In genomic region chr12:44422154-44422866, GRCm38 (mm10) we compare ENCODE assay signal across 27 mouse cellular contexts.
DNase-seq lines count a peak whose midpoint lies in the region; ATAC-seq and TF ChIP-seq lines count a peak whose summit lies in the region.
"Had no signal": no experiment of that assay in that cellular context is flagged by ENCODE, and none has a peak within 500 bp of the region (broad histone marks: within the 10 kb centered on the region; RNA-seq: fewer than 3 reads in every experiment).

No protein-coding gene starts in this region.

- H3K4me3 ChIP-seq in hindbrain, embryonic 11.5 days (ENCODE audit: low read depth, low read length), result no peak overlapping the region
- no peak overlapping the region for H3K4me3 ChIP-seq in hindbrain, postnatal 0 days (ENCODE audit: low read length)
- no peak overlapping the region for H3K4me3 ChIP-seq in neural tube, embryonic 11.5 days (ENCODE audit: low read depth, low read length)
- H3K4me3 ChIP-seq in midbrain, embryonic 14.5 days (replicated peaks; ENCODE audit: low read depth, low read length), result no peak overlapping the region
- no peak overlapping the region for H3K4me3 ChIP-seq in neural tube, embryonic 15.5 days (replicated peaks)
- no peak overlapping the region for H3K4me3 ChIP-seq in intestine, embryonic 16.5 days (ENCODE audit: low read length)
- H3K4me3 ChIP-seq: forebrain, embryonic 13.5 days; heart, embryonic 10.5 days; heart, embryonic 15.5 days; limb, embryonic 10.5 days; limb, embryonic 15.5 days; liver, embryonic 13.5 days had no signal

- 57% methylated on average over 4 of the region's 4 CpGs for WGBS in hindbrain, embryonic 11.5 days
- WGBS in hindbrain, postnatal 0 days, result 38% methylated on average over 4 of the region's 4 CpGs
- 54% methylated on average over 4 of the region's 4 CpGs for WGBS in neural tube, embryonic 11.5 days
- 32% methylated on average over 4 of the region's 4 CpGs for WGBS in midbrain, embryonic 14.5 days
- WGBS in neural tube, embryonic 15.5 days, result 25% methylated on average over 4 of the region's 4 CpGs
- 65% methylated on average over 4 of the region's 4 CpGs for WGBS in intestine, embryonic 16.5 days

- no peaks in the 10 kb centered on the region for H3K9me3 ChIP-seq in hindbrain, embryonic 11.5 days (ENCODE audit: control insufficient read depth, low read length)
- no peaks in the 10 kb centered on the region for H3K9me3 ChIP-seq in hindbrain, postnatal 0 days (ENCODE audit: low read length)
- H3K9me3 ChIP-seq in neural tube, embryonic 11.5 days (ENCODE audit: control insufficient read depth, low read length), result no peaks in the 10 kb centered on the region
- H3K9me3 ChIP-seq in midbrain, embryonic 14.5 days (ENCODE audit: control insufficient read depth, low read length), result no peaks in the 10 kb centered on the region
- no peaks in the 10 kb centered on the region for H3K9me3 ChIP-seq in neural tube, embryonic 15.5 days (replicated peaks)
- H3K9me3 ChIP-seq in intestine, embryonic 16.5 days (ENCODE audit: control insufficient read depth, low read length), result no peaks in the 10 kb centered on the region
- H3K9me3 ChIP-seq: forebrain, embryonic 13.5 days; heart, embryonic 10.5 days; heart, embryonic 15.5 days; limb, embryonic 10.5 days; limb, embryonic 15.5 days; liver, embryonic 13.5 days had no signal

- no peaks in the 10 kb centered on the region for H3K27me3 ChIP-seq in hindbrain, embryonic 11.5 days (ENCODE audit: control insufficient read depth, insufficient read depth, low read length)
- H3K27me3 ChIP-seq in hindbrain, postnatal 0 days (ENCODE audit: insufficient read depth, low read length), result no peaks in the 10 kb centered on the region
- no peaks in the 10 kb centered on the region for H3K27me3 ChIP-seq in neural tube, embryonic 11.5 days (ENCODE audit: control insufficient read depth, insufficient read depth, low read length)
- no peaks in the 10 kb centered on the region for H3K27me3 ChIP-seq in midbrain, embryonic 14.5 days (ENCODE audit: control insufficient read depth, insufficient read depth, low read length)
- H3K27me3 ChIP-seq in neural tube, embryonic 15.5 days (replicated peaks), result no peaks in the 10 kb centered on the region
- no peaks in the 10 kb centered on the region for H3K27me3 ChIP-seq in intestine, embryonic 16.5 days (replicated peaks; ENCODE audit: control insufficient read depth, insufficient read depth, low read length)
- H3K27me3 ChIP-seq: forebrain, embryonic 13.5 days; heart, embryonic 15.5 days; limb, embryonic 15.5 days; liver, embryonic 13.5 days had no signal

- peak; percentile 87 for ATAC-seq in hindbrain, embryonic 11.5 days (ENCODE audit: low FRiP score)
- no peak for ATAC-seq in hindbrain, postnatal 0 days
- ATAC-seq in neural tube, embryonic 11.5 days (ENCODE audit: insufficient read depth, low FRiP score, low TSS enrichment), result peak; percentile 80; the same call in 1 of the 2 replicates
- ATAC-seq in midbrain, embryonic 14.5 days (ENCODE audit: low FRiP score, low TSS enrichment), result peak; percentile 82
- peak; percentile 50; the same call in 1 of the 2 replicates for ATAC-seq in neural tube, embryonic 15.5 days (ENCODE audit: low FRiP score)
- no peak for ATAC-seq in intestine, embryonic 16.5 days
- ATAC-seq: forebrain, embryonic 13.5 days; lung, postnatal 0 days; Patski had no signal

- TF ChIP-seq CTCF in hindbrain, postnatal 0 days (IDR thresholded peaks at IDR 0.05; ENCODE audit: low read depth), result no peak

- no peak overlapping the region for H3K27ac ChIP-seq in hindbrain, embryonic 11.5 days (ENCODE audit: low read depth, low read length)
- H3K27ac ChIP-seq in hindbrain, postnatal 0 days, result no peak overlapping the region
- no peak overlapping the region for H3K27ac ChIP-seq in neural tube, embryonic 11.5 days (ENCODE audit: low read depth, low read length)
- no peak overlapping the region for H3K27ac ChIP-seq in midbrain, embryonic 14.5 days (replicated peaks; ENCODE audit: low read depth, low read length)
- no peak overlapping the region for H3K27ac ChIP-seq in neural tube, embryonic 15.5 days (replicated peaks)
- no peak overlapping the region for H3K27ac ChIP-seq in intestine, embryonic 16.5 days (ENCODE audit: low read length)
- H3K27ac ChIP-seq: forebrain, embryonic 13.5 days; heart, embryonic 10.5 days; heart, embryonic 15.5 days; limb, embryonic 10.5 days; limb, embryonic 15.5 days; liver, embryonic 13.5 days; macrophage had no signal

- H3K4me1 ChIP-seq in hindbrain, embryonic 11.5 days (replicated peaks; ENCODE audit: control insufficient read depth, insufficient read depth, low read length), result no peaks in the 10 kb centered on the region
- H3K4me1 ChIP-seq in hindbrain, postnatal 0 days (ENCODE audit: insufficient read depth, low read length), result no peaks in the 10 kb centered on the region
- H3K4me1 ChIP-seq in neural tube, embryonic 11.5 days (ENCODE audit: control insufficient read depth, insufficient read depth, low read length), result no peaks in the 10 kb centered on the region
- H3K4me1 ChIP-seq in midbrain, embryonic 14.5 days (ENCODE audit: control insufficient read depth, insufficient read depth, low read length), result no peaks in the 10 kb centered on the region
- H3K4me1 ChIP-seq in neural tube, embryonic 15.5 days, result no peaks in the 10 kb centered on the region
- H3K4me1 ChIP-seq in intestine, embryonic 16.5 days (ENCODE audit: control insufficient read depth, insufficient read depth, low read length), result no peaks in the 10 kb centered on the region
- H3K4me1 ChIP-seq: heart, embryonic 10.5 days; heart, embryonic 15.5 days; limb, embryonic 10.5 days; limb, embryonic 15.5 days; liver, embryonic 13.5 days had no signal

- DNase-seq in hindbrain, embryonic 11.5 days (ENCODE audit: low spot score), result no peak
- no peak for DNase-seq in hindbrain, postnatal 0 days (ENCODE audit: low spot score)
- DNase-seq in neural tube, embryonic 11.5 days (ENCODE audit: low spot score), result peak; percentile 41
- no peak for DNase-seq in neural tube, embryonic 10.5 days (ENCODE audit: extremely low spot score, low spot score)
- DNase-seq in midbrain, embryonic 14.5 days, result peak; percentile 67
- DNase-seq in adrenal gland, adult 18-20 months (ENCODE audit: low spot score in 2 of 2), result no peak
- DNase-seq: adrenal gland, postnatal 14 days; cerebellum, adult 11-12 months; cerebellum, postnatal 10 days; gastrocnemius, postnatal 25 days; heart, adult 11 months; kidney, adult 11 months; kidney, postnatal 14 days; layer of hippocampus, adult 9-11 months; liver, embryonic 13.5 days; lung, adult 18-20 months; thymus, postnatal 14 days had no signal

- H3K36me3 ChIP-seq in hindbrain, embryonic 11.5 days (ENCODE audit: control insufficient read depth, insufficient read depth, low read length), result no peaks in the 10 kb centered on the region
- no peaks in the 10 kb centered on the region for H3K36me3 ChIP-seq in hindbrain, postnatal 0 days (ENCODE audit: insufficient read depth, low read length)
- H3K36me3 ChIP-seq in neural tube, embryonic 11.5 days (ENCODE audit: control insufficient read depth, insufficient read depth, low read length), result no peaks in the 10 kb centered on the region
- no peaks in the 10 kb centered on the region for H3K36me3 ChIP-seq in midbrain, embryonic 14.5 days (ENCODE audit: control insufficient read depth, insufficient read depth, low read length)
- no peaks in the 10 kb centered on the region for H3K36me3 ChIP-seq in neural tube, embryonic 15.5 days
- H3K36me3 ChIP-seq in intestine, embryonic 16.5 days (ENCODE audit: control insufficient read depth, insufficient read depth, low read length), result no peaks in the 10 kb centered on the region
- H3K36me3 ChIP-seq: heart, embryonic 10.5 days; heart, embryonic 15.5 days; limb, embryonic 10.5 days; limb, embryonic 15.5 days; liver, embryonic 13.5 days had no signal

- H3K4me2 ChIP-seq in hindbrain, embryonic 11.5 days (replicated peaks; ENCODE audit: low read depth, low read length), result no peak overlapping the region
- no peak overlapping the region for H3K4me2 ChIP-seq in hindbrain, postnatal 0 days (ENCODE audit: low read depth, low read length)
- H3K4me2 ChIP-seq in neural tube, embryonic 11.5 days (ENCODE audit: low read depth), result no peak overlapping the region
- H3K4me2 ChIP-seq in midbrain, embryonic 14.5 days (ENCODE audit: low read length), result no peak overlapping the region
- no peak overlapping the region for H3K4me2 ChIP-seq in neural tube, embryonic 15.5 days
- no peak overlapping the region for H3K4me2 ChIP-seq in intestine, embryonic 16.5 days (ENCODE audit: low read depth, low read length)
- H3K4me2 ChIP-seq: forebrain, embryonic 13.5 days; heart, embryonic 15.5 days; limb, embryonic 15.5 days; liver, embryonic 13.5 days had no signal

- no peak overlapping the region for H3K9ac ChIP-seq in hindbrain, embryonic 11.5 days (ENCODE audit: low read depth, low read length)
- H3K9ac ChIP-seq in hindbrain, postnatal 0 days (replicated peaks; ENCODE audit: low read length), result no peak overlapping the region
- H3K9ac ChIP-seq in neural tube, embryonic 11.5 days (ENCODE audit: low read length), result no peak overlapping the region
- no peak overlapping the region for H3K9ac ChIP-seq in midbrain, embryonic 14.5 days (replicated peaks; ENCODE audit: low read length)
- no peak overlapping the region for H3K9ac ChIP-seq in neural tube, embryonic 15.5 days (replicated peaks)
- H3K9ac ChIP-seq in intestine, embryonic 16.5 days (ENCODE audit: low read depth, low read length), result no peak overlapping the region
- H3K9ac ChIP-seq: forebrain, embryonic 13.5 days; heart, embryonic 15.5 days; limb, embryonic 15.5 days; liver, embryonic 13.5 days had no signal

Comparison
In these comparisons a context has a peak if more than half of its experiments do, and no peak if none do; other contexts are left out.
1. ATAC-seq: peak in hindbrain, embryonic 11.5 days (single experiment), neural tube, embryonic 11.5 days (single experiment), midbrain, embryonic 14.5 days (single experiment) and neural tube, embryonic 15.5 days (single experiment); none in hindbrain, postnatal 0 days (single experiment) and intestine, embryonic 16.5 days (single experiment).
2. DNase-seq: peak in neural tube, embryonic 11.5 days (single experiment) and midbrain, embryonic 14.5 days (single experiment); none in hindbrain, embryonic 11.5 days (single experiment), hindbrain, postnatal 0 days (single experiment), neural tube, embryonic 10.5 days (single experiment) and adrenal gland, adult 18-20 months (0 of 2).